Mouse (Mus musculus): ENCODE data around the gene Zcchc14. TPM values are rescaled to one million over a fixed set of nuclear protein-coding genes. Genes with fewer than 3 reads are reported as not detected.

Gene Zcchc14
- polyA plus RNA-seq, 2 experiments = 22.4 to 37.9 TPM

DNA sequence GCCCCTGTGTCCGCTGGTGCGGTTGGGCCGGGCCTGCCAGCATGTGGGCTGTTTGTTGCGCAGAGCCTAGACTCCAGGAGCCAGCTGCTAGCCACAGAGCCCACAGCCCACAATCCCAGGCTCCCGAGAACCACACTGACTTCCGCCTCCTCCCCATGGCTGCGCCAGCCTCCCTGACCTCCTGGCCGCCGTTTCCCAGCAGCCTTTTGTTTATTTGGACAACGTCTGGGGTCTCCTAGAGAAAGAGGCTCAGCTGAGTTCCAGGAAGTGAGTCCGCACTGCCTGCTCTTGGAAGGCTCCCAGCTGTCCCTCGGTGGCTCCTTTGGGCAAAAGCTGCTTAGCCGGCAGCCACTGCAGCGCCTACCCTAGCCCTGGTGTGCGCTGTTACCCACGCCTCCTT lies 12.6 kb upstream of the Zcchc14 start:
- 4% methylated on average over 16 of the region's 16 CpGs for WGBS

DNA sequence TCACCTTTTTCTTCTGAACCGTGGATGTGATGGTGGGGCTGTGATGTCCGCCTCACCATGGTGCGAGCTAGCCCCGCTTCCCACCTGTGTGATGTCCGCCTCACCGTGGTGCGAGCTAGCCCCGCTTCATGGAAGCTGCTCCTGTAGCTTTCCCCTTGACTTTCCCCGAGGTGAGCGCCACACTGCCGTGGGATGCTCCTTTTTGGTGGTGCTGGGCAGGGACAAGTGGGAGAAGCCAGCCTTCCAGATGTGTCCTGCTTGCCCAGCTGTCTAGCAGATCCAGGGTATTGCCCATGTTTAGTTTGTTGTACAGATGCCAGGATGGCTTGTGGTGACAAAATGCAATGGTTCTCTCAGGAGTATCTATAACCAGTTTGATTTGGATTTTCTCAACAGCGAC lies 10.4 kb upstream of the Zcchc14 start:
- H3K27ac ChIP-seq (replicated peaks; ENCODE audit: low read depth, low read length) = no peak overlapping the region
- no peaks in the 10 kb centered on the region for H3K36me3 ChIP-seq (ENCODE audit: control insufficient read depth, insufficient read depth, low read length)
- H3K9me3 ChIP-seq (ENCODE audit: control insufficient read depth, low read length) = no peaks in the 10 kb centered on the region
- no peak for ATAC-seq (ENCODE audit: low FRiP score, low read depth)
- WGBS = 91% methylated on average over 12 of the region's 12 CpGs
- no peaks in the 10 kb centered on the region for H3K27me3 ChIP-seq (ENCODE audit: control insufficient read depth, insufficient read depth, low read length)
- no peak for TF ChIP-seq POLR2A (IDR thresholded peaks at IDR 0.05; ENCODE audit: borderline replicate concordance, extremely low read depth, insufficient read depth, insufficient read length)
- H3K4me2 ChIP-seq (replicated peaks; ENCODE audit: low read depth, low read length, severe bottlenecking) = no peak overlapping the region
- H3K4me3 ChIP-seq (replicated peaks; ENCODE audit: low read length) = no peak overlapping the region
- H3K9ac ChIP-seq (ENCODE audit: low read depth, low read length, severe bottlenecking) = no peak overlapping the region
- DNase-seq (ENCODE audit: low spot score) = no peak
- H3K4me1 ChIP-seq (ENCODE audit: control insufficient read depth, insufficient read depth, low read length) = peaks cover 10% of the 10 kb centered on the region; the same call in 1 of the 2 replicates

More for the DNA sequence above, 12.6 kb upstream of the Zcchc14 start:
- peak overlapping the region; percentile 65 for H3K27ac ChIP-seq (replicated peaks; ENCODE audit: low read depth, low read length)
- no peak for TF ChIP-seq POLR2A (IDR thresholded peaks at IDR 0.05; ENCODE audit: borderline replicate concordance, extremely low read depth, insufficient read depth, insufficient read length)
- no peaks in the 10 kb centered on the region for H3K36me3 ChIP-seq (ENCODE audit: control insufficient read depth, insufficient read depth, low read length)
- peak; percentile 72 for ATAC-seq (ENCODE audit: low FRiP score, low read depth)
- H3K4me3 ChIP-seq (replicated peaks; ENCODE audit: low read length) = no peak overlapping the region; the same call in 1 of the 2 replicates
- no peaks in the 10 kb centered on the region for H3K9me3 ChIP-seq (ENCODE audit: control insufficient read depth, low read length)
- peaks cover 13% of the 10 kb centered on the region; the same call in 1 of the 2 replicates for H3K4me1 ChIP-seq (ENCODE audit: control insufficient read depth, insufficient read depth, low read length)
- H3K4me2 ChIP-seq (replicated peaks; ENCODE audit: low read depth, low read length, severe bottlenecking) = peak overlapping the region; percentile 40
- H3K9ac ChIP-seq (ENCODE audit: low read depth, low read length, severe bottlenecking) = 0 out of 2 replicates have a peak overlapping the region, but pooled peaks have one; percentile 38
- peak; percentile 46 for DNase-seq (ENCODE audit: low spot score)
- H3K27me3 ChIP-seq (ENCODE audit: control insufficient read depth, insufficient read depth, low read length) = no peaks in the 10 kb centered on the region

DNA sequence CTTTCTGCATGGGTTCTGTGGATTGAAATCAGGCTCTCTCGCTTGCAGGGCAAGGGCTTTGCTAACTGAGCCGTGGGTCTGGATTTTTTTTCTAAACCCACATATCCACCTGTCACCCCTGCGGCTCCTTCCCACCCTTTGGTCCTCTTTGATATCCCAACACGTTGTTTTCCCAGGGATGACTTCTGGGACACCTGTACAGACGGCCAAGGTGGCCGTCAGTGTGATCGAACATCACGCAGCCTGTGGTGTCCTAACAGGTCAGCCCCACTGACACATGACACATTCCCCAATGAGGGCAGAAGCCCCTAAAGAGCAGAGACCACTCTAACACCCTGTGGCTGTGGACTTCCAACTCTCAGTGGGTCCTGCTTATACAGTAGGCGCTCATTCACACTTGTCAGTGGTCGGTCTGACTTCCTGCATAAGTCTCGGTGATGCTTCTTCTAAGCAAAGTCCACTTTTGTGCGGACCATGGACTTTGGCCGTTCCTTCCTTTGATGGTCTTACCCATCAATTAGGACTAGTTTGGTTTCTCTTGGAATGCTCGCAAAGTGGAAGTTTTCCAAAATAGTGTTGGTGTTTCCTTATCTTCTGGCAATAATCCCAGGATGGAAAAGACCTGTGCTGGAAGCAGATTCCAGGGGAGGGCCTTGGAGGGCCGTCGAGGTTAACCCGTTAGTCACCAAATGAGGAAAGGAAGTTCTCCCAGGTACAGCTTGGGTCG lies 9.1 kb upstream of the Zcchc14 start:
- no peaks in the 10 kb centered on the region for H3K27me3 ChIP-seq (ENCODE audit: control insufficient read depth, insufficient read depth, low read length)
- H3K27ac ChIP-seq (replicated peaks; ENCODE audit: low read depth, low read length) = no peak overlapping the region
- peaks cover 10% of the 10 kb centered on the region; the same call in 1 of the 2 replicates for H3K4me1 ChIP-seq (ENCODE audit: control insufficient read depth, insufficient read depth, low read length)
- no peak for TF ChIP-seq POLR2A (IDR thresholded peaks at IDR 0.05; ENCODE audit: borderline replicate concordance, extremely low read depth, insufficient read depth, insufficient read length)
- H3K9me3 ChIP-seq (ENCODE audit: control insufficient read depth, low read length) = no peaks in the 10 kb centered on the region
- H3K4me3 ChIP-seq (replicated peaks; ENCODE audit: low read length) = no peak overlapping the region
- 78% methylated on average over 18 of the region's 18 CpGs for WGBS
- no peaks in the 10 kb centered on the region for H3K36me3 ChIP-seq (ENCODE audit: control insufficient read depth, insufficient read depth, low read length)
- DNase-seq (ENCODE audit: low spot score) (no peak), ATAC-seq (ENCODE audit: low FRiP score, low read depth) (no peak)
- H3K9ac ChIP-seq (ENCODE audit: low read depth, low read length, severe bottlenecking) = no peak overlapping the region
- H3K4me2 ChIP-seq (replicated peaks; ENCODE audit: low read depth, low read length, severe bottlenecking) = no peak overlapping the region

DNA sequence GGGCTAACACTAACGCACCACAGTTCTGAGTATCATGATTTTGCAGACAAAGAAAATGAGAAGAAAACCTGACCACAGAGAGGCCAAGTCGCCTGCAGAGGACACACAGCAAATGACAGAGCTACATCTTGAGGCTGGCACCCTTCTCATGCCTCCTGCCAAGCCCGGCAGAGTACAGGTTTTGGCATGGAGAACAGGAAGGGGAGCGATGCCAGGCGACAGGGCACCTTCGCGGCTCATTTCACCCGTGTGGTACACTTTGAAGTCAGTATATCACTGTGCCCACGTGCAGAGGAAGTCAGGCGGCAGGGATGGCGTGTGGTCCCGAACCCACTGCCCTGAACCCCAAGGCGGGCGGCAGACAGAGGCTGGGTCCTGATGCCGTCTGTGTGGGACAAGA lies 7.9 kb upstream of the Zcchc14 start:
- no peaks in the 10 kb centered on the region for H3K9me3 ChIP-seq (ENCODE audit: control insufficient read depth, low read length)
- no peaks in the 10 kb centered on the region for H3K27me3 ChIP-seq (ENCODE audit: control insufficient read depth, insufficient read depth, low read length)
- peaks cover 8% of the 10 kb centered on the region; the same call in 1 of the 2 replicates for H3K4me1 ChIP-seq (ENCODE audit: control insufficient read depth, insufficient read depth, low read length)
- TF ChIP-seq POLR2A (IDR thresholded peaks at IDR 0.05; ENCODE audit: borderline replicate concordance, extremely low read depth, insufficient read depth, insufficient read length) = no peak
- no peak for ATAC-seq (ENCODE audit: low FRiP score, low read depth)
- no peak overlapping the region for H3K27ac ChIP-seq (replicated peaks; ENCODE audit: low read depth, low read length)
- H3K36me3 ChIP-seq (ENCODE audit: control insufficient read depth, insufficient read depth, low read length) = no peaks in the 10 kb centered on the region
- H3K9ac ChIP-seq (ENCODE audit: low read depth, low read length, severe bottlenecking) = no peak overlapping the region
- no peak overlapping the region for H3K4me2 ChIP-seq (replicated peaks; ENCODE audit: low read depth, low read length, severe bottlenecking)
- no peak for DNase-seq (ENCODE audit: low spot score)
- no peak overlapping the region for H3K4me3 ChIP-seq (replicated peaks; ENCODE audit: low read length)
- 81% methylated on average over 15 of the region's 15 CpGs for WGBS

DNA sequence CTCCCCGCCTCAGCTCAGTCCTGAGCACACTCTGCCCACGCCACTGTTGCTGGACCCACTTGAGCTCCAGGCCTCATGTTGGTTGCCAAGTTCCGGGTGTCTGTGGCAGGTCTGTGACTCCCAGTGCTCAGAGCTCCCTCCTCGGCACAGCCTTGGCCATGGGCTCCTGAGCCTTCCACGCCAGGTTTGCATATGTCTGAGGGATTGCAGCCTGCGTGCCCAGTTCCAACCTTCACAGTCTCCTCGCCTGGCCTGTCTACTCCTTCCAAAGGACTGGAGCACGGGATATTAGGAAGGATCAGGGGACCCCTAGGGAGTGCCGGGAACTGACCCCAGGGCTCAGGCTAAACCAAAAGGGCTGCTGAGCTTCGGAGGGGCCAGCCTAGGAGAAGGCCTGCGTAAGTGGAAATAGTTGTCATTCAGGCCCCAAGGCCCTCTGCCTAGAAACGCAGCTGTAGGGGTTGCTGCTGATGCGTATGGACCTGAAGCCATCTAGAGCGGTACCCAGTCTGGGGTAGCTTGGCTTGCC lies 2.3 kb upstream of the Zcchc14 start:
- ATAC-seq (ENCODE audit: low FRiP score, low read depth) (no peak), DNase-seq (ENCODE audit: low spot score) (no peak)
- Histone ChIP-seq H3K27me3 (ENCODE audit: control insufficient read depth, insufficient read depth, low read length) (no peaks in the 10 kb centered on the region), H3K9me3 (ENCODE audit: control insufficient read depth, low read length) (no peaks in the 10 kb centered on the region), H3K36me3 (ENCODE audit: control insufficient read depth, insufficient read depth, low read length) (no peaks in the 10 kb centered on the region), H3K4me2 (replicated peaks; ENCODE audit: low read depth, low read length, severe bottlenecking) (no peak overlapping the region), H3K4me3 (replicated peaks; ENCODE audit: low read length) (no peak overlapping the region), H3K9ac (ENCODE audit: low read depth, low read length, severe bottlenecking) (no peak overlapping the region), H3K4me1 (ENCODE audit: control insufficient read depth, insufficient read depth, low read length) (peaks cover 21% of the 10 kb centered on the region), H3K27ac (replicated peaks; ENCODE audit: low read depth, low read length) (no peak overlapping the region)
- TF ChIP-seq POLR2A (IDR thresholded peaks at IDR 0.05; ENCODE audit: borderline replicate concordance, extremely low read depth, insufficient read depth, insufficient read length) = no peak
- 81% methylated on average over 14 of the region's 14 CpGs for WGBS

All from limb, embryonic 14.5 days (tissue).